Mouse (Mus musculus) midbrain, embryonic 11.5 days (tissue): ENCODE data around the gene Zfp950. TPM values are rescaled to one million over a fixed set of nuclear protein-coding genes. Genes with fewer than 3 reads are reported as not detected.
A peak's percentile ranks its signal among the peaks of the same experiment; 100 is the strongest.

Source experiments
- ATAC-seq: fragments of 200-750 bp; cut with Nextera tagmentation; 2 replicates; pipeline ENCODE4 v1.8.0; 2017; ENCODE audit warnings: moderate TSS enrichment, moderate library complexity; ENCODE audit not compliant: low FRiP score
- DNase-seq: peaks from one replicate; pipeline ENCODE4 v3.0.0; 2015; ENCODE audit warnings: low spot score; ENCODE audit errors: missing footprints
- H3K27ac ChIP-seq: fragments of 300-500 bp; sonication (generic); 2 replicates; pipeline ENCODE4 v1.5.1; 2014; ENCODE audit warnings: low read depth, low read length
- H3K27me3 ChIP-seq: fragments of 300-500 bp; sonication (generic); 2 replicates; pipeline ENCODE4 v1.6.1; 2014; ENCODE audit warnings: mild to moderate bottlenecking, low read length, moderate library complexity, mixed read lengths; ENCODE audit not compliant: control insufficient read depth, insufficient read depth
- H3K36me3 ChIP-seq: fragments of 300-500 bp; sonication (generic); 2 replicates; pipeline ENCODE4 v1.6.1; 2014; ENCODE audit warnings: mild to moderate bottlenecking, low read length, moderate library complexity, mixed read lengths; ENCODE audit not compliant: control insufficient read depth, insufficient read depth
- H3K4me1 ChIP-seq: fragments of 300-500 bp; sonication (generic); 2 replicates; pipeline ENCODE4 v1.6.1; 2014; ENCODE audit warnings: low read length; ENCODE audit not compliant: control insufficient read depth, insufficient read depth
- H3K4me2 ChIP-seq: fragments of 300-500 bp; sonication (generic); 2 replicates; pipeline ENCODE4 v1.6.1; 2014; ENCODE audit warnings: mild to moderate bottlenecking, moderate library complexity
- H3K4me3 ChIP-seq: fragments of 300-500 bp; sonication (generic); 2 replicates; pipeline ENCODE4 v1.5.1; 2014; ENCODE audit warnings: low read depth, low read length
- H3K9ac ChIP-seq: fragments of 300-500 bp; sonication (generic); 2 replicates; pipeline ENCODE4 v1.6.1; 2014; ENCODE audit warnings: low read length
- H3K9me3 ChIP-seq: fragments of 300-500 bp; sonication (generic); 2 replicates; pipeline ENCODE4 v1.6.1; 2016; ENCODE audit warnings: low read length; ENCODE audit not compliant: control insufficient read depth
- WGBS: fragments of 180-500 bp; shearing (Covaris S2); extraction: QIAGEN DNeasy Blood & Tissue Kit; methylation state at CpG from one replicate; pipeline ENCODE4 v1.1.7; 2014; 5-methylcytosine and 5-hydroxymethylcytosine counted together
- polyA plus RNA-seq: library from polyadenylated mRNA; unstranded; fragments of >200 nt; fragmentation: Nextera tagmentation; extraction: Ambion mirVana; gene quantifications from 2 replicates; pipeline ENCODE4 v1.2.1, GENCODE M21; 2014

Zfp950 gene
- polyA plus RNA-seq, 1 experiment from 2014 or later: 30.7 TPM

DNA sequence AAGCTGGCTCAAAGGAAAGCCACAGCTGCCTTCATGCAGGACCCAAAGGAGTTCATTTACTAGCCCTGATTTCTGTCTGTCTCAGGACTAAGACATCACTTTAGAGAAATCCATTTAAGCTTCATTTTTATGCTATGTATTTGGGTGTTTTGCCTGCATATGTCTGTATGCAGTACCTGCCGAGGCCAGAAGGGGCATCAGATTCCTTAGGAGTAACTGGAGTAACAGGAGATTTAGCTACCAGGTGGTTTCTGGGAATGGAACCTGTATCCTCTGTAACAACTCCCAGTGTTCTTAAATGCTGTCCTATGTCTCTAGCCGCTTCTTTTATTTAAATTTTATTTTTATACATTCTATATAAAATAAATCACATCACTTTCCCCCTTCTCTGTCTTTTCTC lies 30.5 kb downstream of the Zfp950 start:
- DNase-seq (no peak), ATAC-seq (no peak)
- no peaks in the 10 kb centered on the region for H3K9me3 ChIP-seq
- H3K4me1 ChIP-seq: no peaks in the 10 kb centered on the region
- no peak overlapping the region for H3K9ac ChIP-seq
- H3K27me3 ChIP-seq: no peaks in the 10 kb centered on the region
- no peak overlapping the region for H3K27ac ChIP-seq
- 53% methylated on average over 2 of the region's 2 CpGs for WGBS
- H3K4me3 ChIP-seq: no peak overlapping the region
- no peaks in the 10 kb centered on the region for H3K36me3 ChIP-seq
- no peak overlapping the region for H3K4me2 ChIP-seq

DNA sequence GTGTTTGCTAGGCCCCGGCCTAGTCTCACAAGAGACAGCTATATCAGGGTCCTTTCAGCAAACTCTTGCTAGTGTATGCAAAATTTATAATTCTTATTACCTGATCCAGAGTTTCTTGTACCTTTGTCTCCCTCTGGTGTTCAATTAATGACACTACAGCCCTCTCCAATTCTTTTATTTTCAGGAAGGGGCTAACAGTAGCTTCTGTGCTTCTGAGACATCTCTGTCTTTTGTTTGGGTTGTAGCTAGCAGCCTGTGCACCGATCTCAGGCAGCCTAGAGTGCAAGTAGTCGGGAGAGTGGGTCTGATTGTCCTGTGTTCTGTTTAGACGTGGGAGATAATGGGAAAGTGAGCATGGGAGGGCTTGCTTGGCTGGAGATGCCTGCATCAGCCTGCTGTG lies 42.9 kb downstream of the Zfp950 start:
- no peaks in the 10 kb centered on the region for H3K4me1 ChIP-seq
- H3K9ac ChIP-seq: no peak overlapping the region
- H3K27ac ChIP-seq: no peak overlapping the region
- no peak overlapping the region for H3K4me3 ChIP-seq
- H3K9me3 ChIP-seq: no peaks in the 10 kb centered on the region
- ATAC-seq (no peak), DNase-seq (peak; percentile 90)
- H3K27me3 ChIP-seq: no peaks in the 10 kb centered on the region
- no peaks in the 10 kb centered on the region for H3K36me3 ChIP-seq
- WGBS: 31% methylated on average over 4 of the region's 4 CpGs
- H3K4me2 ChIP-seq: no peak overlapping the region

DNA sequence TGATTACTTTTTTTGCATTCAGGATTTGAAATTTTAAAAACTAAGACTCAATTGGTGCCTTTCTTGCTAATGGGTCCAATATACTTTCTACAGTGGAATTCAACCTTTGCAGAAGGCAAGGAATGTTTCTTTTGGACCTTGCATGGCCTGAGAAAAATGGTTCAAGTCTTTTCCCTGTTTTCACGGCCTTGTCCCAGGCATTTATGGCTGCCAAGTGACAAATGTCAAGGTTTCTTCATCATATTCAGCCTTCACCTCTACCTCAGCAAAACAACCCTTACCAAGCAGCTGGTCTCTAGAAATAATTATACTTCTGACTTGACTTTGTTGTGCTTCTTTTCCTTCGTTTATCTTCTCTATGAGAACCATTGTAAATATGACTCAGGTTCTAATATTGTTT lies 43.9 kb downstream of the Zfp950 start:
- no peak overlapping the region for H3K9ac ChIP-seq
- DNase-seq: no peak
- H3K4me3 ChIP-seq: no peak overlapping the region
- H3K9me3 ChIP-seq: no peaks in the 10 kb centered on the region
- H3K27me3 ChIP-seq: no peaks in the 10 kb centered on the region
- no peak for ATAC-seq
- H3K4me1 ChIP-seq: no peaks in the 10 kb centered on the region
- no peak overlapping the region for H3K4me2 ChIP-seq
- H3K36me3 ChIP-seq: no peaks in the 10 kb centered on the region
- no peak overlapping the region for H3K27ac ChIP-seq
- WGBS: 78% methylated on average over 2 of the region's 2 CpGs

DNA sequence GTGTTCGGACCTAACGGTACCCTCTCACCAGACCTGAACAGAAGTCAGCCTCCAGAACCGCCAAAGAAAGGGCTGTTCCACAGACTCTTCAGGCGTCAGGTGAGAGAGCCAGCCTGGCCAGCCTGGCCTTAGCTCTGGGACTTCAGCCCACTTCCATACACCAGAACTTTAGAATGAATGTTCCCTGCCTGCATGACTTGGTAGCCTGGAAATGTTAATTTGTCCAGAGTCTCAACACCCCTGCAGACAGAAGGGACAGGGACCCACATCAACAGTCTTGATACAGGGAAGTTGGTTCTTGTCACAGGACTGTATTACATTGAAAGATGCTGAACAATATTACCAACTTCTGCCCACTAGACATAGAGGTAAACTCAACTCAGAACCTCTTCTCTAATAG lies 50.1 kb downstream of the Zfp950 start:
- no peak overlapping the region for H3K27ac ChIP-seq
- H3K4me1 ChIP-seq: no peaks in the 10 kb centered on the region
- no peak overlapping the region for H3K4me3 ChIP-seq
- no peaks in the 10 kb centered on the region for H3K9me3 ChIP-seq
- no peak overlapping the region for H3K4me2 ChIP-seq
- no peaks in the 10 kb centered on the region for H3K36me3 ChIP-seq
- 93% methylated on average over 4 of the region's 4 CpGs for WGBS
- H3K9ac ChIP-seq: no peak overlapping the region
- no peaks in the 10 kb centered on the region for H3K27me3 ChIP-seq
- DNase-seq: no peak
- no peak for ATAC-seq

DNA sequence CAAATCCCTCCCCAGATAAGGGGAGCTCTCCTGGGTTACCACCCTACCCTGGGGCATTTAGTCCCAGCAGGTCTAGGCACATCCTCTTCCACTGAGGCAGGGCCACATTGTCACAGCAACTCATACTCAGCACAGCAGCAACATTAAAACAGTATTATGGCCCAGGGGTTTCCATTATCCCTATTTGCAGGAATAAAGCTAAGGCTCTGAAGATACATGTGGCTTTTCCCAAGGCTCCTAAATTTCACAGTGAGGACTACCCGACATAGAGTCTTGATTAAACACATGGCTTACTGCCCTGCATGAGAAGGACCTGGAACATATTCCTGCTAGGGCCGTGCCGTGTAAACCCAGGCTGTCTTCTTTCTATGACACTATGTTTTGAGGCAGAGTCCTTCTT lies 51.6 kb downstream of the Zfp950 start:
- Histone ChIP-seq H3K27me3 (no peaks in the 10 kb centered on the region), H3K4me1 (no peaks in the 10 kb centered on the region), H3K9ac (no peak overlapping the region), H3K9me3 (no peaks in the 10 kb centered on the region), H3K4me3 (no peak overlapping the region), H3K36me3 (no peaks in the 10 kb centered on the region), H3K4me2 (no peak overlapping the region), H3K27ac (no peak overlapping the region)
- no peak for ATAC-seq
- 87% methylated on average over 3 of the region's 3 CpGs for WGBS
- no peak for DNase-seq

GRCm38 (mm10) chr19:61087781-61088180 lies 52.9 kb downstream of the Zfp950 start:
- Histone ChIP-seq H3K36me3 (no peaks in the 10 kb centered on the region), H3K4me3 (no peak overlapping the region), H3K9me3 (no peaks in the 10 kb centered on the region), H3K27ac (no peak overlapping the region), H3K4me1 (no peaks in the 10 kb centered on the region), H3K4me2 (no peak overlapping the region), H3K27me3 (no peaks in the 10 kb centered on the region), H3K9ac (no peak overlapping the region)
- WGBS: 93% methylated on average over 1 of the region's 1 CpGs
- no peak for ATAC-seq
- DNase-seq: no peak

DNA sequence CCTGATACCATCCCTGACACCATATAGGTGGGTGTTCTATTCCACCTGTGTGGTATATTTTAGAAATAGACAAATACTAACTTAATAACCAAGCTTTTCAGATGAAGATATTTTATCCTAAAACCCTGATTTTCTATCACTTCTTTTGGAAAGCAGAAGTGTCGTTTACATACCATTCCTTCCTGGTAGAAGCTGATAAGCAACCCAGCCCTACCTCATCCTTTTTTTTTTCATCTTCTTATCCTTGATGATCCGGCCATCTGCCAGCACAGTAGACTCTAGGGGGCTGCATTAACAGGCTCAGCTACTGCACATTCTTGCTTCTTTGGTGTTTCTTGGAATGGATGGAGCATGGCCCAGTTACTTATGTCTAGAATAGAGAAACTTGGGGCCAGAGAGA lies 55.4 kb downstream of the Zfp950 start:
- WGBS: 89% methylated on average over 2 of the region's 2 CpGs
- Histone ChIP-seq H3K9ac (no peak overlapping the region), H3K4me2 (no peak overlapping the region), H3K4me1 (no peaks in the 10 kb centered on the region), H3K9me3 (no peaks in the 10 kb centered on the region), H3K4me3 (no peak overlapping the region), H3K27ac (no peak overlapping the region), H3K27me3 (no peaks in the 10 kb centered on the region), H3K36me3 (no peaks in the 10 kb centered on the region)
- no peak for DNase-seq
- ATAC-seq: no peak

- H3K9me3 ChIP-seq: no peaks in the 10 kb centered on the region
- H3K9ac ChIP-seq: no peak overlapping the region
- no peaks in the 10 kb centered on the region for H3K27me3 ChIP-seq
- no peaks in the 10 kb centered on the region for H3K36me3 ChIP-seq
- peak; percentile 97 for DNase-seq
- H3K27ac ChIP-seq: no peak overlapping the region
- ATAC-seq: peak; percentile 62; the same call in 1 of the 2 replicates
- no peak overlapping the region for H3K4me3 ChIP-seq
- H3K4me2 ChIP-seq: no peak overlapping the region
- WGBS: 57% methylated on average over 4 of the region's 4 CpGs
- H3K4me1 ChIP-seq: no peaks in the 10 kb centered on the region
Measured at GRCm38 (mm10) chr19:61084149-61084940, 56.3 kb downstream of the Zfp950 start.

GRCm38 (mm10) chr19:61083006-61083405 lies 57.6 kb downstream of the Zfp950 start:
- no peak overlapping the region for H3K4me3 ChIP-seq
- DNase-seq: no peak
- no peaks in the 10 kb centered on the region for H3K27me3 ChIP-seq
- no peaks in the 10 kb centered on the region for H3K4me1 ChIP-seq
- H3K4me2 ChIP-seq: no peak overlapping the region
- no peaks in the 10 kb centered on the region for H3K36me3 ChIP-seq
- H3K9ac ChIP-seq: no peak overlapping the region
- no peak for ATAC-seq
- 92% methylated on average over 8 of the region's 8 CpGs for WGBS
- no peak overlapping the region for H3K27ac ChIP-seq
- H3K9me3 ChIP-seq: no peaks in the 10 kb centered on the region
